Mouse (Mus musculus): ENCODE data around the gene Pid1. TPM values are rescaled to one million over a fixed set of nuclear protein-coding genes. Genes with fewer than 3 reads are reported as not detected.

Gene Pid1
- polyA plus RNA-seq (2017; shearing (Covaris generic)) = 1.4 TPM

DNA sequence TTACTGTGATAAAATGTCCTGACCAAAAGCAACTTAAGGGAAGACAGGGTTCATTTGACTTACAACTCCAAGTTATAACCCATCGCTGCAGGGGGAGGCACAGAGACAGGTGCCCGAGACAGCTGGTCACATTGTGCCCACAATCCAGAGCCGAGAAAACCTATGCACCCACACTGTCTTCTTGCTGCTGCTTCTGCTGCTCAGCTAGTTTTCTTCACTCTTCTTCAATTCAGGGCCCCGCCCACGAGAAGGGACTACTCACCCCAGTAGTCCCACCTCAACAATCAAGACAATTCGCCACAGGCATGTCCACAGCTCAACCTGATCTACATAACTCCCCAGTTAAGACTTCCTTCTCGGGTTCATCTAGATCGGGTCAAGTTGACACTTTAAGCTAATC is at the start of gene Pid1:
Gene Pid1, minus strand, starts transcription at position 214 of the 400 bp plus-strand sequence.

